Mouse (Mus musculus): Measurements from ENCODE around the gene Gm5105.

Gene Gm5105

DNA sequence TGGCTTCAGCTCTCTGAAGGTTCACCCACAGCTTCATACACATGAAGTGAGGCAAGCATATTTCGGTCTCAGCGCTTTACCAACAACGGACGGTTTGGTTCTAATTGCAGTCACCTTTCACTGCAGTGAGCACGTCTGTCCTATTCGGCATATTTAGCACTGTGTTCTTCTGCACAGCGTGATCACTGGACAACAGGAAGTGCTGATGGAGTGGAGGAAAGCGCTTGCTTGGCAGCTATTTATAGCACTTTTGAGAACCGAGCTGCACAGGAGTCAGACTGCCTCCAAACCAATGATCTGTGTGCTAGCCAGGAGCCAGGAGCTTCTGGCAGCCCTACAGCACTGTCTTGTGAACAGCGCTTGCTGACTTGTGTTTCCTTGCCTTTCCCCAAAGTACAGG is 40.9 kb downstream of the Gm5105 start:
- no peak for DNase-seq (ENCODE audit: low spot score)

DNA sequence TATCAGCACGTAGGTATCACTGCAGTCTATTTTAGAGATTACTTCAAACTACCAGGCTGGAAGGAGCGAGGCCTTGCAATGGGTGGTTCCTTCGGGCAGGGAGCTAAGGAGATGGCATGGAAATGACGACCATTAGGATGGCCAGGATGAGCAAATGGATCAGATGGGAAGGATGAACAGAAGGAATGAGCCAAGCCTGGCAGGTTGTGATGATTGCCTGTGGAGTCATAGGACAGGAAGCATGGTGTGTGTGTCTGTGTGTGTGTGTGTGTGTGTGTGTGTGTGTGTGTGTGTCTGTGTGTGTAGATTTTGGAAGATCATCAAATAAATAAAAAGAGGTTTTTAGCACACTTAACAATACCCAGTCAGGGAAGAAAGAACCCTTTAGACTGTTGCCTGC is 44.5 kb downstream of the Gm5105 start:
- no peak for DNase-seq (ENCODE audit: low spot score)

DNA sequence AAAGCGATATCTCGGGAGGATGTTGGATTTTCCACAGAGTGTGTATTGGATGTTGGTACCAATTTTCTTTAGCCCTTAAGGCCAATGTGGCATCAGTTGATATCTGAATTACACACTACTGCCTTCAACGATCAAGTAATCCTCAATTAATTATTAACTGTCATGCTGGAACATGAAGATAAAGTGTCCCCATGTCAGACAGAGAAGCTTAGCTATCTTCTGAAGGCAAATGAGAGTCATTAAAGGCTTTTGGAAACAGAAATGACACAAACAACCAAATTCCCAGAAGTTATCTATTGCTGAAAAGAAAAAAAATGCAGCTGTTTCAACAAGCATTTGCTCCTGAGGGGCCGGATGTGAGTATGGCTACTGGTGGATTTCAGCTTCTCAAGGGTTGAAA is 45.2 kb downstream of the Gm5105 start:
- DNase-seq (ENCODE audit: low spot score) = no peak

DNA sequence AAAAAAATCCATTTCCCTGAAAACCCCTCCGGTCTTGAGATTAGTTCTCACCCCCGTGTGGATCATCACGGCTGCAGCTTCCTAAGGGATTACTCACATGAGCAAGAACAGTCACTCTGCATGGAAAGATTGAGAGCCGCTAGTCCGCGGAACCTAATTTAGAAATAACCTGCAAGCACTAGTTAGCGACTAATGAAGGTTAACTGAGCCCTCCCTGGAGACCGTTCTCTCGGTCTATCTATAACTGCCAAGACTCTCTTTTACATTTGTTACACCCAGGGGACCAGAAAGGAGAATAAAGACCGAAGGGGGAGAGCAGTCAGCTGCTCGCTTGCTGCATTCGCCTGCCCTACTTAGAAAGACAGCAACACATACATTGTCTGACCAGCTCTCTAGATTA is 50.4 kb downstream of the Gm5105 start:
- no peak for DNase-seq (ENCODE audit: low spot score)

DNA sequence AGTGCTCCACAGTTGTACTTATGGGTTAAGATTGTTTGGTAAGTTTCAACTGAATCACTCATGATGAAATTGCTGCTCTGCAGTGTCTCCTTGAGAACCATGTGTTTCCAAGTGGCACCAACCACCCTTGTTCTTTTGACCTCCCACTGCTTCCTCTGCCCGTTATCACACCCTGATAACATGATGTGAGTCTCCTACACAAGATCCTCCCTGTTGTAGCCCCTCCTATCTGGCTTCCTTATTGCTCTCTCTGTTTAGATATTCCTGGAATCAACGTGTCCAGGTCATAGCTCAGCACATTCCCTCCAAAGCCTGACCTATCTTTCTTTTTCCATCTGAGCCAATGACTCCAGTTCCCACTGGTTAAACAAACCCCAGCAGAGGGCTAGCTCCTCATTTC is 52.5 kb downstream of the Gm5105 start:
- no peak for DNase-seq (ENCODE audit: low spot score)

DNA sequence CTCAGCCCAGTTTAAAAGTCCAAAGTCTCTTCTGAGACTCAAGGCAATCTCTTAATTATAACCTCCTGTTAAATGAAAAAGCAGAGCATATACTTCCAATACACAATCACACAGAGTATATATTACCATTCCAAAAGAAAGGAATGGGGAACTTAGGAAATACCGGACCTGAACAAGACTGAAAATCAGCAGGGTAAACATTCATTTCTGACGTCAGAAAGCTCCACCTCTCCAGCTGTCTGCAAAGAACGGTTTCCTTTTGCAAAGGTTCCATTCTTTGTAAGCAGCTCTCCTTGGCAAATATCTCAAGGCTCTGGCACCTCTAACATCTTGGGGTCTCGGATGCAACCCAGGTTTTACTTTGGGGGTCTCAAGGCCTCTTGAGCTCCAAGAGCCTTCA is 54.8 kb downstream of the Gm5105 start:
- no peak for DNase-seq (ENCODE audit: low spot score)

DNA sequence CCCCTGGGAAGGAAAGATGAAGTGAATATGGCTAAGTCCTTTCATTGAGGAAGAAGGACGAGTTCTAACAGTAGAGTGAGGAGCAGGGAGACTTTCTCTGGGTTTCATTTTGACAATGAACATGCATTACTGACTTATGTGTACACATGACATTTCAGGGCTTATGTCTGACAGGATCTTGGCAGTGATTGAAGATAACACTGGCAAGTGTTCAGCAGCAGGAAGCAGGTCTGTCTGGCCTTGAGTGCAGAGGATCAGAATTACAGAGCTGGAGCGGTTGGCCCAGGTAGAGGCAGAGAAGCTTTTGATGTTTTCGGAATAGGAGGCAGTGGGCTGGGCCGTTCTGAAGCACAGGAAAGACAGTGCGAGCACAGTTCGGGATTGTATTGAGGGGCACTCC is 59.0 kb downstream of the Gm5105 start:
- DNase-seq (ENCODE audit: low spot score) = no peak

DNA sequence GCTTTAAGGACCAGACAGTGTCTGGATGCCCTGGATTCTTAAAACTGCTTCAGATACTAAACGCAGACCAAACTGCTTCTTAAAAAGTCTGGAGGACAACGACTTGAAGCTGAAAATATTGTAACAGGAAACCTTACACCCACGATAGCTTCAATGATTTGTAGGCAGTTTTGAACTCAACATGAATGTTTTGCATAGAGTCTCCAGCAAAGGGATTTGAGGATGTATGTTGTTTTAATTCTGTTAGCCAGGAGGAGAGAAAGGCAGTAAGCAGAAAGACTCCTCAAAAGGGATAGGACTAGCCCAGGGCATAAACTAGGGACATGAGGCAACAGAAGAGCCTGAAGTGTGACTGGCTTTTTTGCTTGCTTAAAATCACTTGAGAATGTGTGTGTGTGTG is 60.3 kb downstream of the Gm5105 start:
- DNase-seq (ENCODE audit: low spot score) = no peak

DNA sequence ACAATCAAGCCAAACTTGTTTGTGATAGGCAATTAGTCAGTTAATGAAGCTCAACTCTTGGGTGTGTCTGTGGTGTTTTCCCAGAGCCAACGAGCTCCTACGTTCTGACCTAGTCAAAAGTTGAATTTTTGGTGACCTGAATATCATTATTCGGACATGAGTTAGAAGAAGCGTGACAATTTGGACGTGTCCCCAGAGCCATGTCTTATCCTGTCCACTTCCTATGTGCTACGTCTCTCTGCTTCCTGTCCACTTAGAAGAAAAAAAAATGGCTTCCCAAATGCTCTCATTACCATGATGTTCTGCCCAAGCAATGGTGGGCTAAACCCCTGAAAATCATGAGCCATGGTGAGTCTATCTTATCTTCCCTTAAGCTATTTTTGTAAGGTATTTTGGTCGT is 63.9 kb downstream of the Gm5105 start:
- DNase-seq (ENCODE audit: low spot score) = no peak

DNA sequence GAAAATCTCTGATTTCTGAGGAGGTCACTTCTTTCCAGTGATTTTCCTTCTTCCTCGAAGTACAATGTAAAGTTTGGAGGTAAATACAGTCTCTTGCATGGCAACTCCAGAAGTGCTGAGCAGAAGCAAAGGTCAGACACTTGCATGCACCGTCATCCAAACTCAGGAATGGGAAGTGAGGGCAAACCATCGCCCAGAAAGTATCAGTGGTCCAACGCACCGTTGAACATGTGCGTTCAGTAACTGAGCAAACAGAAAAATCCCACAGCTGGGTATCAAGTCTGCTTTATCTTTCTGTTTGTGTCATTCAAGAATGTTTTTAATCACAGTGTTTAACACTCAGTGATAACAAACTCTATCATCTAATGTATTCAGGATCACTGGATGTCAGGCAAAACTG is 64.6 kb downstream of the Gm5105 start:
- DNase-seq (ENCODE audit: low spot score) = no peak

DNA sequence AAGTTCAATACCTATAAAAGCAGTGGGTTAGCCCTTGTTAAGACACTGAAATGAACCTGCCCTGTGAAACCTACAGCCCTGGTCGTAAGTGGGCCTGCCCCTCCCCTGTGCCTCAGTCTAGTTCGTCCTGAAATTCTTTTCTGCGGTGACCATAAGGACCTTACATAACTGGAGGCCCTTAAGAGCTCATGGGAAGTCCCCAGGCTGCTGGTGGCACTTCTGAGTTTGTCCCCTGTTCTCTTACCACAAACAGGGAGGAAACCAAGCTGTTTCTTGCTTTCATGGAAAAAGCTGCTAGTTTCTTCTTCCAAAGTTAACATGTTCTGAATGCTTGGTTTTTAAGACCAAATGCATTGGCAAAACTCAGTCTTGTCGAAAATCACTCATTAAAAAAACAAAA is 65.3 kb downstream of the Gm5105 start:
- no peak for DNase-seq (ENCODE audit: low spot score)

DNA sequence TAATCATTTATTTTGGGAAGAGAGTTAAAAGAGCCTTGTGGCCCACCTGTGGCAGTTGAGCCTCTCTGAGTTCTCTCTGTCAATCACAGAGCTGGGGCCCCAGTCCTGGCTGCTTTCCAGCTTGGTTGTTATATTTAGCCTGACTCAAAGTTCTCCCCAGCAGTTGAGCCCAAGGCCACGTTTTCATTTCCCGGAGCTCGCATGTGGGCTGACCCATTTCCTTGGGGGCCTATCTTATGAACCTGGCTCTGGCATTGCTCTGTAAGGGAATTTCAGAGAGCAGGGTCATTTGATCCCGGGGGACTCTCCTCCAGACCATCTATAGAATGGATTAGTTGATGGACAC is 66.5 kb downstream of the Gm5105 start:
- DNase-seq (ENCODE audit: low spot score) = no peak

DNA sequence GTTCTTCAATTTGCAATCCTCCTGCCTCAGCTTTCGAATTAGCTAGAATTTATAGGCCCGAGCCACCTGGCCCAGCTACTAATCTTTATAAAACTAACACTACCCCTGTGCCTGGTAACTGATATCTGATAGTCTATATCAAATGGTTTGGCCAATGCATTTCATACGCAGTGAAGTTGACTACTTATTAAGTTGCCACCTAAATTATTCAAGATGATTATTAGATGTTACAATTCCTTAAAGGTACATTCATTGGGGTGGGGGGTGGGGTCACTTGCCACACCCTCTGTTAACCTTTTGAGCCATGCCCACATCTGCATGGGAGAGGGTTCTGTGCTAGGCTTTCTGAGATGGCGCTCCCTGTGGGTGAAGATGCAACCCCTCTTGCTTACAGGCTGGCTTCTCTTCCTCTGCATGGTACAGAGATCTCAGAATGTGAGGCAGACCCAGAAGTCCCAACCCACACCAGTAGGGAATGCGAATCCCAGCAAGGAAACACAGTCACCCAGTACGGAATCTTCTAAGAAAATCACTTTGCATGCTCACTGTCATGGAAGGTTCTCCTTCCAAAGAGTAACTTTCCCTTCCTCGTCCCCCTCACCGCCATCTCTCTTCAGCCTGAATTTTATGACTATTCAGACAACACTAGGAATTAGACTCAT is 67.0 kb downstream of the Gm5105 start:
- DNase-seq (ENCODE audit: low spot score) = no peak

DNA sequence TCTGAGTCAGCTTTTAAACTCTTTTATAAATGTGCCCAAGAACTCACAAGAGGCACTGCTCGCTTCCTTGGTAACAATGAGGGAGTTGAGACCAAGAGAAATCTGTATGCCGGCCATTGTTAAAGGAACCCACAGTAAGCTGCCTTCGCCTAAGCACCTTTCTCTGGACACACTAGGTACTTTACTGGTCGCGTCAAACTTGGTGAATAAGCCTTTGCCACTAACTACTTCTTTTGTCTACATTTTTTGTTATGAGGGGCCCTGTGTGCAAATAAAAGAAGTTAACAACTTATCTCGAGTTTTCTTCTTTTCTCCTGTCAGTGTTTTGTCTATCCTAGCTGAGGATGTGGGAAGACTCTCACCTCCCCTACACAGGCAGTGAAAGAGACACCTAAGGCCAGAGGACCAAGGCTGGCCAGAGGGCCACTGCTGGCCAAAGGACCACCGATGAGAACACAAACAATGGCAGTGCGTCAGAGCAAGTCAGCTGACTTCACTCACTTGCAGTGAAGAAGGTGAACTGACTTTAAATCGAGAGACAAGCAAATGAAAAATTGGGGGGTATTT is 67.9 kb downstream of the Gm5105 start:
- no peak for DNase-seq (ENCODE audit: low spot score)

Measured in ovary, postnatal 36 days (tissue).